Mouse (Mus musculus) heart, embryonic 14.5 days (tissue): ENCODE measurements around the gene Acot7. TPM values are rescaled to one million over a fixed set of nuclear protein-coding genes. Genes with fewer than 3 reads are reported as not detected.

ENCODE experiments used
- ATAC-seq: fragments of 200-750 bp; cut with Nextera tagmentation; 2 replicates; pipeline ENCODE4 v1.8.0; 2017; ENCODE audit warnings: low read depth, moderate TSS enrichment; ENCODE audit not compliant: insufficient number of reproducible peaks, insufficient read depth, low FRiP score
- H3K27ac ChIP-seq, 2 experiments: fragments of 200-500 bp in 1 of 2; fragments of 300-500 bp in 1 of 2; sonication (generic) in 1 of 2; replicated peaks in 1 of 2; 2 replicates each; pipeline ENCODE4 v1.5.1; 2012 to 2014; ENCODE audit warnings: low read depth in 2 of 2, low read length in 2 of 2, control low read depth in 1 of 2, mild to moderate bottlenecking in 1 of 2, mixed read lengths in 1 of 2; ENCODE audit not compliant: control insufficient read depth in 1 of 2, insufficient read depth in 1 of 2
- H3K27me3 ChIP-seq: fragments of 300-500 bp; sonication (generic); 2 replicates; pipeline ENCODE4 v1.6.1; 2014; ENCODE audit warnings: mild to moderate bottlenecking, low read length, control low read depth; ENCODE audit not compliant: control insufficient read depth, insufficient read depth
- H3K36me3 ChIP-seq: fragments of 300-500 bp; sonication (generic); 2 replicates; pipeline ENCODE4 v1.6.1; 2014; ENCODE audit warnings: mild to moderate bottlenecking, control low read depth, low read length, mixed read lengths; ENCODE audit not compliant: control insufficient read depth, insufficient read depth
- H3K4me1 ChIP-seq, 2 experiments: fragments of 200-500 bp in 1 of 2; fragments of 300-500 bp in 1 of 2; sonication (generic) in 1 of 2; 2 replicates each; pipeline ENCODE4 v1.6.1; 2012 to 2014; ENCODE audit warnings: low read length in 2 of 2, control low read depth in 1 of 2, mixed read lengths in 1 of 2; ENCODE audit not compliant: control insufficient read depth in 2 of 2, insufficient read depth in 2 of 2
- H3K4me2 ChIP-seq: fragments of 300-500 bp; sonication (generic); 2 replicates; pipeline ENCODE4 v1.6.1; 2014; ENCODE audit warnings: mild to moderate bottlenecking, low read length
- H3K4me3 ChIP-seq, 2 experiments: fragments of 200-500 bp in 1 of 2; fragments of 300-500 bp in 1 of 2; sonication (generic) in 1 of 2; 2 replicates each; pipeline ENCODE4 v1.5.1; 2012 to 2014; ENCODE audit warnings: low read length in 2 of 2, mild to moderate bottlenecking in 2 of 2, control low read depth in 1 of 2, low read depth in 1 of 2, moderate library complexity in 1 of 2; ENCODE audit not compliant: control insufficient read depth in 1 of 2, insufficient read depth in 1 of 2
- H3K9ac ChIP-seq: fragments of 300-500 bp; sonication (generic); 2 replicates; pipeline ENCODE4 v1.6.1; 2014; ENCODE audit warnings: mild to moderate bottlenecking, low read length
- H3K9me3 ChIP-seq: fragments of 300-500 bp; sonication (generic); 2 replicates; pipeline ENCODE4 v1.6.1; 2016; ENCODE audit warnings: low read length, control low read depth; ENCODE audit not compliant: control insufficient read depth
- WGBS: fragments of 180-500 bp; shearing (Covaris S2); extraction: QIAGEN DNeasy Blood & Tissue Kit; methylation state at CpG from one replicate; pipeline ENCODE4 v1.1.7; 2014; 5-methylcytosine and 5-hydroxymethylcytosine counted together
- polyA plus RNA-seq: library from polyadenylated mRNA; unstranded; fragments of >200 nt; fragmentation: Nextera tagmentation; extraction: Ambion mirVana; gene quantifications from 2 replicates; pipeline ENCODE4 v1.2.1, GENCODE M21; 2014

Gene Acot7
- polyA plus RNA-seq, 1 experiment from 2014 or later, result 72.9 TPM

DNA sequence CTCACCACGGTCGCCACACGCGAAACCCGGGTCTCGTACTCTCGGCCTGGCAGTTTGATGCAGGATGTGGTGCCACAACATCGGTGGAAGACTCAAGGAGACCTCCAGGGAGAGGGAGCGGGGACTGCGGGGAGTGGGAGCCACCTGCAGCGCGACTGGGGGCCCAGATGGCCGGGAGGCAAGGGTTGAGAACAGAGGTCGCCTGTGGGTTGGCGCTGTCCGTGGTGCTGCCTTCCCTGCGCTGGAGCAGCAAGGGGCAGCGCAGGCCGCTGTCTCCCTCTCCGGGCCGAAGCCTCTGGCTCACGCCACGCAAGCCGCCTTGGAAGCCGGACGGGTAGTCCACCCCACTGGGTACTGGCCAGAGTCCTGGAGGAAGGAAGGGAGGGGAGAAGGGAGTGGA is 109.0 kb downstream of the Acot7 start:
- H3K4me1 ChIP-seq, result peaks cover 4 to 19% of the 10 kb centered on the region in 2 experiments; a peak in 3 of 4 replicates
- peaks cover 89% of the 10 kb centered on the region for H3K27me3 ChIP-seq
- no peaks in the 10 kb centered on the region for H3K9me3 ChIP-seq
- H3K27ac ChIP-seq, result no peak overlapping the region
- H3K4me3 ChIP-seq, result no peak overlapping the region
- no peak for ATAC-seq
- H3K4me2 ChIP-seq, result no peak overlapping the region
- 7% methylated on average over 26 of the region's 26 CpGs for WGBS
- no peak overlapping the region for H3K9ac ChIP-seq
- H3K36me3 ChIP-seq, result peaks cover 5% of the 10 kb centered on the region; the same call in 1 of the 2 replicates

DNA sequence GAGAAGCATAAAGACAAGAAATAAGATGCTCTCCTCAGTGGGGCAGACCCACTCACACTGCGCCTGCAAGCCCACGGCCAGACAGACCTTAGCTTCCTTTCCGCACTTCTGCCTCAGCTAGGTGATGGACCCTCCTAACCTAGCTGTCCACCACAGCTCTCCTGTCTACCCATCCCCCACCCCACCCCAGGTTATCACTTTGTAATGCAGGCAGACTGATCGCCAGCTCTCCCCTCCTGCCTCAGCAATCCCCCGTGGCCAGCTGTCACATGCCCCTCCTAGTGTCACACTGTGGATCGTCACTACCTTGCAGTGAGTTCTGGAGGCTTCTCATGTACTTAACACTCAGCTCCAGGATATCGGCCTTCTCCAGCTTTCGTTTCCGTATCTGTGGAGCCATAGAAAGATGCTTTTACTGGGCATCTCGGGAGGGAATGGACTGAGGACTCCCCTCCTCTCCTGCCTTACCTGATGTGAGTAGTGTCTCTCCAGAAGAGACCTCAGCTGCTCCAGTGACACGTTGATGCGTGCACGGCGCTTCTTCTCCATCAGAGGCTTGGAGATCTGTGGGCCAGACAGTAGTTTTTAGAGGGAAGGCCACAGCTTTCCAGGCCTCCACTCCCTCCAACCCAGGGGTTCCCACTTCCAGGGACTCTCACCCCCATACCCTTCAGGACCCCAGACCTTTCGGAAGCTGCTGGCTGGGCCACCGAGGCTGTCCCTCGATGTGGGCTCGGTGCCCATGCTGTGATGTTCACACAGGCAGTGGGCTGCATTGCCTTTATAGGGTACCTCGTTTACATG is 109.6 kb downstream of the Acot7 start:
- no peak overlapping the region for H3K9ac ChIP-seq

DNA sequence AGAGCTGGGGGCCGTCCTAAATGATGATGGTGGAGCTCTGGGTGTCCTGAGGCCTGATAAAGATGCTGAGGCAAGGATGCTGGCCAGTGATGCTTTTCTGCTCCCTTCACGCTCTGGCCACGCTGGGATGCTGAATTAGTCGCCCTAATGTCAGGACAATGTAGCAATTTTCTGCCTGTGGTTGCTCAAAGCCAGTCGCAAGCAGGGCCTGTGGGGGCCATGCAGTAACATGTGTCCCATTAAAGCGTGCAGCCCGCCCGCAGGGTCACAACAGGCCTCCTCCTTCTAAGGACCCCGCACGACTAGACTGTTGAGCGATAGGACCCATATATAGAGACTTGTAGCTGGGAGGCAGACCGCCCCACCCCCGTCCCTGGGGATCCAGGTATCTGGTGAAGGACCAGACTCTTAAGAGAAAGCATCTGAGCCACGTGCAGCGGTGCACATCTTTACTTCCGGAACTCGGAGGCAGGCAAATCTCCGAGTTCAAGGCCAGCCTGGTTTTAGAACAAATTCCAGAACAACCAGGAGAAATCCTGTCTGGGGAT is 110.5 kb downstream of the Acot7 start:
- Histone ChIP-seq H3K4me1 (peaks cover 0 to 9% of the 10 kb centered on the region in 2 experiments; a peak in 3 of 4 replicates), H3K4me3 (no peak overlapping the region)

More for the DNA sequence above, 109.6 kb downstream of the Acot7 start:
- Histone ChIP-seq H3K4me2 (no peak overlapping the region), H3K4me3 (no peak overlapping the region), H3K36me3 (peaks cover 5% of the 10 kb centered on the region; the same call in 1 of the 2 replicates), H3K9me3 (no peaks in the 10 kb centered on the region), H3K27me3 (peaks cover 89% of the 10 kb centered on the region), H3K27ac (no peak overlapping the region), H3K4me1 (peaks cover 4 to 19% of the 10 kb centered on the region in 2 experiments; a peak in 3 of 4 replicates)
- WGBS, result 20% methylated on average over 19 of the region's 19 CpGs
- no peak for ATAC-seq

DNA sequence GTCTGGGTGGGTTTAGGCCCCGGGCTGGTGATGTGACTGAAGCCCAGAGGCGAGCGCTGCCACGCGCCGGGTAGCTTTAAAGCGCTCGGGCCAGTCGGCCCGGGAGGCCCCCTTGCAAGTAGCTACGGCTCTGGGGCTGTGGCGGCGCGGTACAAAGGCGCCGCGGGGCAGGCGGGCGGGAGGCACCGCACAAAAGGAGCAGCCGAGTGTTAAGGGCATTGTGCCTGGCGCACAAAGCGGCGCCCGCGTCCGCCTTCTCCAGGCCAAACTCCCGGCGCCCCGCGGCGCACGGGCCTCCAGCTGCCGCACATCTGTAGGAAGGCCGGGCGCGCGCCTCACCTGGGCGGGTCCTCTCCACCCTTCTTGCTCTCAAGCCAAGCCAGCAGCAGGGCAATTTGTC is 112.5 kb downstream of the Acot7 start:
- no peak for ATAC-seq
- no peaks in the 10 kb centered on the region for H3K9me3 ChIP-seq
- no peak overlapping the region for H3K27ac ChIP-seq
- no peak overlapping the region for H3K9ac ChIP-seq
- H3K4me2 ChIP-seq, result peak overlapping the region; percentile 29
- H3K27me3 ChIP-seq, result peaks cover 76% of the 10 kb centered on the region
- under 1% methylated on average over 39 of the region's 39 CpGs for WGBS
- H3K36me3 ChIP-seq, result no peaks in the 10 kb centered on the region
- H3K4me3 ChIP-seq, result peak overlapping the region in 1 of 2 experiments; percentile 21; a peak in 2 of 4 replicates
- peaks cover 1 to 9% of the 10 kb centered on the region in 2 experiments for H3K4me1 ChIP-seq

More for the DNA sequence above, 110.5 kb downstream of the Acot7 start:
- 57% methylated on average over 18 of the region's 18 CpGs for whole genome bisulfite sequencing
- ATAC-seq, result no peak
- Histone ChIP-seq H3K9ac (no peak overlapping the region), H3K9me3 (no peaks in the 10 kb centered on the region), H3K27ac (no peak overlapping the region), H3K4me2 (no peak overlapping the region), H3K27me3 (peaks cover 91% of the 10 kb centered on the region), H3K36me3 (peaks cover 5% of the 10 kb centered on the region; the same call in 1 of the 2 replicates)

DNA sequence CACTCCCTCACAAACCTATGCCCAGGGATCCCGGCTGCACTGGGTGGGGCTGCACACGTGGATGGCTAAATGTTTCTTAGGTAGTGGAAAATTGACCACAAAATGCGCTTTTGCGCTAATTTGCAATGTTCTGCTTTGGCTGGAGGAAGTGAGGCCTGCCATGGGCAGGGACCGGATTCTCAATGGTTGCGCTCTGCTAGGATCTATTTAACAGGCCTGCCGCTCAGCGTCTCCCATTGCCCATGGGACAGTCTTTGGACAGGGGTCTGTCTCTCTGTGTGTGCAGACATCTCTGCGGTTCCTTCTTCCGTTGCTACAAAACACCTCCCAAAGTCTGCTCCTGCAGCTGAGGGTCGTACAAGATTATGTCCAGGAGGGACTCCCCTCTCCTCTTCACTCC is 113.1 kb downstream of the Acot7 start:
- peaks cover 3 to 9% of the 10 kb centered on the region in 2 experiments for H3K4me1 ChIP-seq
- ATAC-seq, result no peak
- no peak overlapping the region for H3K9ac ChIP-seq
- H3K36me3 ChIP-seq, result no peaks in the 10 kb centered on the region
- no peak overlapping the region for H3K27ac ChIP-seq
- 18% methylated on average over 11 of the region's 11 CpGs for WGBS
- no peak overlapping the region for H3K4me3 ChIP-seq
- no peak overlapping the region for H3K4me2 ChIP-seq
- no peaks in the 10 kb centered on the region for H3K9me3 ChIP-seq
- peaks cover 71% of the 10 kb centered on the region for H3K27me3 ChIP-seq

DNA sequence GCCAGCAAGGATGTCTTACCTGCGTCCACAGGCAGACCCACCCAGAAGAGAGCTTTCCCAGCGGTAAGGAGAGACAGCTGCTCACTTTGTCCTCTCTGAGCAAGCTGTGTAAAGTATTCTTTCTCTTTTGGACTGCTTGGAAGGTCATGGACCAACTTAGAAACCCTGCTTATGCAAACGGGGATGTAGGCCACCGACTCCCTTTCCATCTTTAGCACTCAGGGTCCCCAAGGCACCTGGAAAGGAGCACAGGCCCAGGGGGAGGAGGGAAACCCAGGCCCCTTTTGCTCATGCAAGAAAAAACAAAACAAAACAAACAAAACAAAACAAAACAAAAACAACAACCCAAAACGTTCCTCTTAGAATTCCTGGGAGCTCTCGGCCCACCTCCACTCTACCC is 113.6 kb downstream of the Acot7 start, which contains the start of gene Hes3:
TSS of gene Hes3 (minus strand) at position 101 of the 400 bp plus-strand sequence.
- WGBS, result 26% methylated on average over 6 of the region's 6 CpGs
- Histone ChIP-seq H3K9me3 (no peaks in the 10 kb centered on the region), H3K27me3 (peaks cover 65% of the 10 kb centered on the region), H3K4me2 (peak within 1 kb of the TSS; percentile 29), H3K4me1 (peaks cover 6% of the 10 kb centered on the region in 2 experiments; a peak in 3 of 4 replicates), H3K4me3 (peak within 1 kb of the TSS in 1 of 2 experiments; percentile 21; a peak in 1 of 4 replicates), H3K27ac (no peak within 1 kb of the TSS), H3K36me3 (no peaks in the 10 kb centered on the region), H3K9ac (no peak within 1 kb of the TSS)
- ATAC-seq, result no peak

DNA sequence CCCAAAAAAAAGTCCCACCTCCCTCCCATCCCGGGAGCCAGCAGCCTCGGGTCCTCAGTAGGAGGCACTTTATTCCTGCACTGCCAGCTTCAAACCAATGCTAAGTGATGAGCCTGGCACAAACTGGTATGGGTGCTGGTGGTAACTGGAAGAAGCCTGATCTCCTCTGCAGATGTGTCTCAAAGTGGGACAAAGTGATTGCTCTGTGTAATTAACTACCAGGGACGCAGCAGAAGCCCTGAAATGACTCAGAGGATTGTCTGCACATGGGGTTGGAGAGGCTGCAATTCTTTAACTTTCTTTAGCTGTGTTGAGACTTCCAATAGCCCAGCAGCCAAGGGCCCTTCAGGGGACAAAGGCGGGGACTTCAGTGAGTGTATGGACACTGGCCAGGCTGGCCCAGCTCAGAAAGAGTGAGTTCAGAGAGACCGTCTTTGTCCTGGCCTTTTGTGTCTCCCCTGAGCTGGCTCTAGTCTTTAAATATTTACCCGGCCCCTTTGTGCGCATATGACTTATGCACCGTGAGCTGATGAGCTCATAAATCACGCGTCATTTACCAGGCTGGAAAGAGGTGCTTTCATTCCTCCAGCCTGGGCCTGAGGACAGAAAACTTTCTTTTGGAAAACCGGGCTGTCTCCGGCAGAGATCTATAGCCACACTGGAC is 114.3 kb downstream of the Acot7 start:
- no peak for ATAC-seq
- Histone ChIP-seq H3K4me1 (peaks cover 6% of the 10 kb centered on the region in 2 experiments; a peak in 3 of 4 replicates), H3K9ac (no peak overlapping the region), H3K36me3 (no peaks in the 10 kb centered on the region), H3K27ac (no peak overlapping the region), H3K4me2 (no peak overlapping the region), H3K4me3 (no peak overlapping the region), H3K27me3 (peaks cover 59% of the 10 kb centered on the region), H3K9me3 (no peaks in the 10 kb centered on the region)
- WGBS, result 45% methylated on average over 12 of the region's 12 CpGs
